Mouse (Mus musculus): Measurements from ENCODE around the gene Scamp5.

- TF ChIP-seq POLR2A (IDR thresholded peaks at IDR 0.05; ENCODE audit: low read depth, low read length): no peak
- no peak for TF ChIP-seq CTCF (conservative IDR thresholded peaks at IDR 0.05; ENCODE audit: insufficient read depth, insufficient read length, low read depth, low read length)
Observed at GRCm38 (mm10) chr9:57417341-57417740, 50.5 kb downstream of the Scamp5 start.

Data from kidney, adult 2 months (tissue).